Mouse (Mus musculus) megakaryocyte, embryonic 14.5 days (primary cell): ENCODE data around the gene Celsr3.

Experiments
- FLI1 ChIP-seq: IDR thresholded peaks from 2 replicates; pipeline ENCODE4 v1.6.1; 2012; ENCODE audit warnings: low read length, inconsistent platforms, mixed read lengths
- GATA1 ChIP-seq: IDR thresholded peaks from 3 replicates; pipeline ENCODE4 v1.6.1; 2012; ENCODE audit warnings: mixed read lengths, low read length, inconsistent platforms, borderline replicate concordance

- no peak for TF ChIP-seq GATA1
- no peak for TF ChIP-seq FLI1
Observed at GRCm38 (mm10) chr9:108831637-108832036, 5.5 kb downstream of the Celsr3 start.
